ENCODE assay signal across 22 mouse cellular contexts in the genomic region with DNA sequence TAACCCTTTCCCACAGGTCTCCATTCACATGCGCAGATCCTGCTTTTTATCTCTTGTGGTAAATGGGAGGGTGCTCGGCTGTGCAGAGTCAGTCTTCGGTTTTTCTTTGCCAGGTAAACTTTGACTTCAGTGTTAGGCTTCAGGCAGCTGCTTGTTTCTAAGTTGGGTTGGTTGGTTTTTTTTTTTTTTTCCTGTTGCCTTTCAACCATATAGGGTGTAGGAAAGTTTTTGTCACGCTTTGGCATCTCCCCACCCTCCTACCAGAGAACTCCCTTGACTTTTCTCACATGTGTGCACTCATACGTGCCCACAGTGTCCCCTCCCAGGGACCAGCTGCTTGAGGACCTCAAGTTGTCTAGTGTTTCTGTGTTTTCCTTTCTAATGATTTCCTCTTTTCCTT. TPM values are rescaled to one million over a fixed set of nuclear protein-coding genes. Genes with fewer than 3 reads are reported as not detected.
DNase-seq lines count a peak whose midpoint lies in the region; ATAC-seq and TF ChIP-seq lines count a peak whose summit lies in the region.
"Had no signal": no experiment of that assay in that cellular context is flagged by ENCODE, and none has a peak within 500 bp of the region (broad histone marks: within the 10 kb centered on the region; RNA-seq: fewer than 3 reads in every experiment).

No protein-coding gene starts in this region.

- no peaks in the 10 kb centered on the region for H3K9me3 ChIP-seq in liver, postnatal 0 days (ENCODE audit: low read length)
- H3K9me3 ChIP-seq in liver, embryonic 12.5 days (replicated peaks), result no peaks in the 10 kb centered on the region
- H3K9me3 ChIP-seq in heart, embryonic 10.5 days, result no peaks in the 10 kb centered on the region
- H3K9me3 ChIP-seq: forebrain, embryonic 12.5 days; heart, embryonic 13.5 days; megakaryocyte, embryonic 14.5 days; midbrain, embryonic 15.5 days had no signal

- no peak for TF ChIP-seq EP300 in liver, postnatal 0 days (IDR thresholded peaks at IDR 0.05; ENCODE audit: low read depth)

- no peak overlapping the region for H3K4me3 ChIP-seq in liver, postnatal 0 days (ENCODE audit: low read depth, low read length)
- H3K4me3 ChIP-seq in liver, embryonic 12.5 days, result no peak overlapping the region
- H3K4me3 ChIP-seq in heart, embryonic 10.5 days, result no peak overlapping the region
- H3K4me3 ChIP-seq: forebrain, embryonic 12.5 days; gastrocnemius, adult 2 months; heart, embryonic 13.5 days; megakaryocyte, embryonic 14.5 days; midbrain, embryonic 15.5 days had no signal

- 52% methylated on average over 5 of the region's 5 CpGs for WGBS in liver, postnatal 0 days (ENCODE audit: insufficient replicate concordance)
- WGBS in liver, embryonic 12.5 days (ENCODE audit: insufficient replicate concordance), result 52% methylated on average over 5 of the region's 5 CpGs
- WGBS in heart, embryonic 10.5 days, result 71% methylated on average over 5 of the region's 5 CpGs

- no peak overlapping the region for H3K9ac ChIP-seq in liver, postnatal 0 days (replicated peaks)
- no peak overlapping the region for H3K9ac ChIP-seq in liver, embryonic 12.5 days
- H3K9ac ChIP-seq: forebrain, embryonic 12.5 days; heart, embryonic 13.5 days; hindbrain, embryonic 14.5 days; midbrain, embryonic 15.5 days had no signal

- DNase-seq in liver, postnatal 0 days, result no peak
- DNase-seq in CD8-positive naive resting alpha-beta T cell, adult 2 months (ENCODE audit: low read depth in 2 of 2, low spot score in 2 of 2), result peak; percentile 60 to 63
- peak; percentile 64 for DNase-seq in thymus, postnatal 0 days (ENCODE audit: low spot score)
- no peak for DNase-seq in heart, adult 8-10 months (ENCODE audit: low spot score)
- DNase-seq in heart, embryonic 10.5 days (ENCODE audit: low spot score), result no peak
- no peak for DNase-seq in kidney, postnatal 10 days
- DNase-seq: adrenal gland, postnatal 25 days; cerebellum, adult 18-20 months; gastrocnemius, adult 2 months; layer of hippocampus, postnatal 36 days; left cerebral cortex, postnatal 4 days; liver; lung, adult 18-20 months; lung, postnatal 14 days had no signal

- no peaks in the 10 kb centered on the region for H3K36me3 ChIP-seq in liver, postnatal 0 days (replicated peaks; ENCODE audit: insufficient read depth, low read length)
- H3K36me3 ChIP-seq in liver, embryonic 12.5 days, result no peaks in the 10 kb centered on the region
- no peaks in the 10 kb centered on the region for H3K36me3 ChIP-seq in heart, embryonic 10.5 days
- H3K36me3 ChIP-seq: forebrain, embryonic 12.5 days; heart, embryonic 13.5 days; midbrain, embryonic 15.5 days had no signal

- H3K4me1 ChIP-seq in liver, postnatal 0 days (ENCODE audit: insufficient read depth), result no peaks in the 10 kb centered on the region
- no peaks in the 10 kb centered on the region for H3K4me1 ChIP-seq in liver, embryonic 12.5 days
- no peaks in the 10 kb centered on the region for H3K4me1 ChIP-seq in heart, embryonic 10.5 days
- H3K4me1 ChIP-seq: heart, embryonic 13.5 days; midbrain, embryonic 15.5 days had no signal

- no peak for TF ChIP-seq CTCF in liver, postnatal 0 days (IDR thresholded peaks at IDR 0.05; ENCODE audit: low read depth)

- peak overlapping the region; percentile 70 for H3K27ac ChIP-seq in liver, postnatal 0 days (ENCODE audit: low read depth)
- no peak overlapping the region for H3K27ac ChIP-seq in liver, embryonic 12.5 days
- no peak overlapping the region for H3K27ac ChIP-seq in heart, embryonic 10.5 days
- H3K27ac ChIP-seq: forebrain, embryonic 12.5 days; gastrocnemius, adult 2 months; heart, embryonic 13.5 days; hindbrain, embryonic 14.5 days; kidney, postnatal 0 days; midbrain, embryonic 15.5 days had no signal

- H3K4me2 ChIP-seq in liver, postnatal 0 days (ENCODE audit: low read depth, low read length), result no peak overlapping the region
- H3K4me2 ChIP-seq in liver, embryonic 12.5 days, result no peak overlapping the region
- H3K4me2 ChIP-seq: forebrain, embryonic 12.5 days; heart, embryonic 13.5 days; hindbrain, embryonic 14.5 days; midbrain, embryonic 15.5 days had no signal

- H3K27me3 ChIP-seq in liver, postnatal 0 days (ENCODE audit: insufficient read depth, low read length), result no peaks in the 10 kb centered on the region
- H3K27me3 ChIP-seq in liver, embryonic 12.5 days (replicated peaks), result peaks cover 11% of the 10 kb centered on the region
- no peaks in the 10 kb centered on the region for H3K27me3 ChIP-seq in heart, embryonic 10.5 days (ENCODE audit: insufficient read depth, poor library complexity, severe bottlenecking)
- H3K27me3 ChIP-seq: forebrain, embryonic 12.5 days; midbrain, embryonic 15.5 days had no signal

- peak; percentile 27; the same call in 1 of the 2 replicates for ATAC-seq in liver, postnatal 0 days
- ATAC-seq in liver, embryonic 12.5 days, result no peak
- 0 out of 2 replicates have a peak, but pooled peaks have one; percentile 32 for ATAC-seq in monocyte, adult 5-6 weeks (replicated peaks; ENCODE audit: insufficient number of reproducible peaks, low FRiP score, low TSS enrichment, poor library complexity, severe bottlenecking)
- ATAC-seq: midbrain, embryonic 15.5 days had no signal

RNA-seq across cellular contexts. Expression of gene Cxcr4, which starts 9.2 kb away (rescaled TPM):
- 4.3 and 5.5 TPM in 2 replicates for polyA plus RNA-seq in liver, postnatal 0 days (2015; fragmentation: Nextera tagmentation; extraction: Ambion mirVana)
- 0.88 and 0.93 TPM in 2 replicates for polyA plus RNA-seq in liver, embryonic 12.5 days (2016; fragmentation: Nextera tagmentation; extraction: Ambion mirVana)
- 403 to 572 TPM (median 502 TPM) in 3 replicates for total RNA-seq in monocyte, adult 5-6 weeks (2017)
- polyA plus RNA-seq in thymus, postnatal 0 days (2015; fragmentation: Nextera tagmentation; extraction: Ambion mirVana), result 47.1 and 49.8 TPM in 2 replicates
- total RNA-seq in heart, adult 8-10 months (2022), result 1 to 10 TPM; 5.0 to 8.6 (median 6.9) TPM
- polyA plus RNA-seq in heart, embryonic 10.5 days (2016; fragmentation: Nextera tagmentation; extraction: Ambion mirVana), result 1.2 and 1.7 TPM in 2 replicates

Comparison
In these comparisons a context has a peak if more than half of its experiments do, and no peak if none do; other contexts are left out.
1. DNase-seq: peak in CD8-positive naive resting alpha-beta T cell, adult 2 months (2 of 2) and thymus, postnatal 0 days (single experiment); none in liver, postnatal 0 days (single experiment), heart, adult 8-10 months (single experiment), heart, embryonic 10.5 days (single experiment) and kidney, postnatal 10 days (single experiment).